Mouse (Mus musculus): ENCODE results near the gene Nudt15.

- TF ChIP-seq POLR2A (IDR thresholded peaks at IDR 0.05; ENCODE audit: insufficient read depth, low read depth, low read length) (no peak), CTCF (IDR thresholded peaks at IDR 0.05; ENCODE audit: insufficient read depth, low read depth, low read length) (no peak)
Measured at GRCm38 (mm10) chr14:73474636-73475093, 73.4 kb downstream of the Nudt15 start.
